Mouse (Mus musculus) G1E (cell line): ENCODE results near the gene Maco1. TPM values are rescaled to one million over a fixed set of nuclear protein-coding genes. Genes with fewer than 3 reads are reported as not detected.
"Not testable (repeated sequence)": the region's sequence is repeated elsewhere in the genome, so short reads cannot be mapped to it uniquely, and the experiment has no call there.

Source experiments
- ATAC-seq: 2 replicates; pipeline ENCODE4 v1.8.0; 2016; ENCODE audit warnings: mild to moderate bottlenecking; ENCODE audit not compliant: insufficient number of reproducible peaks, poor library complexity, low FRiP score, severe bottlenecking; ENCODE audit errors: extremely low read depth
- DNase-seq: peaks from one replicate; pipeline ENCODE4 v3.0.0; 2012; ENCODE audit warnings: low spot score
- H3K27me3 ChIP-seq: 2 replicates; pipeline ENCODE4 v1.6.1; 2012; ENCODE audit warnings: mild to moderate bottlenecking, low read length, inconsistent platforms; ENCODE audit not compliant: insufficient read depth
- H3K36me3 ChIP-seq: replicated peaks from 2 replicates; pipeline ENCODE3; 2012; ENCODE audit warnings: mild to moderate bottlenecking, inconsistent platforms
- H3K4me1 ChIP-seq: 2 replicates; pipeline ENCODE4 v1.6.1; 2012; ENCODE audit warnings: low read depth, low read length, inconsistent platforms, mixed read lengths; ENCODE audit not compliant: insufficient read depth
- H3K4me3 ChIP-seq: 2 replicates; pipeline ENCODE4 v1.5.1; 2012; ENCODE audit warnings: low read depth, mild to moderate bottlenecking, inconsistent platforms, low read length, moderate library complexity, mixed read lengths
- H3K9me3 ChIP-seq: replicated peaks from 2 replicates; pipeline ENCODE4 v1.6.1; 2012; ENCODE audit warnings: inconsistent platforms
- CTCF ChIP-seq: IDR thresholded peaks from 2 replicates; pipeline ENCODE4 v1.5.1; 2012; ENCODE audit warnings: low read depth, low read length, inconsistent platforms, mixed read lengths
- GATA1 ChIP-seq: IDR thresholded peaks from 2 replicates; pipeline ENCODE4 v1.6.1; 2012; ENCODE audit warnings: borderline replicate concordance, low read length, inconsistent platforms, mixed read lengths
- GATA2 ChIP-seq: IDR thresholded peaks from 2 replicates; pipeline ENCODE4 v1.6.1; 2012; ENCODE audit warnings: low read depth, low read length, inconsistent platforms, borderline replicate concordance
- POLR2AphosphoS5 ChIP-seq: IDR thresholded peaks from 2 replicates; pipeline ENCODE4 v1.6.1; 2012; ENCODE audit warnings: low read depth, low read length, inconsistent platforms; ENCODE audit not compliant: insufficient replicate concordance
- TAL1 ChIP-seq: conservative IDR thresholded peaks from 2 replicates; pipeline ENCODE4 v1.6.1; 2012; ENCODE audit warnings: low read depth, low read length, inconsistent platforms, mixed read lengths
- polyA plus RNA-seq: library from polyadenylated mRNA; stranded (reverse); fragments of >175 nt; gene quantifications from 2 replicates; pipeline ENCODE4 v1.2.3, GENCODE M21; 2012
- total RNA-seq, 2 experiments: library from RNA; stranded (forward) in 1 of 2; stranded (reverse) in 1 of 2; fragments of 200-1000 nt in 1 of 2; fragments of >200 nt in 1 of 2; fragmentation: Nextera tagmentation in 1 of 2; gene quantifications; 2 replicates each; pipeline ENCODE4 v1.2.3; 2014 to 2017

The Maco1 gene
- total and polyA plus RNA-seq, 3 experiments, result 11.3 to 74.9 (median 49.3) TPM

DNA sequence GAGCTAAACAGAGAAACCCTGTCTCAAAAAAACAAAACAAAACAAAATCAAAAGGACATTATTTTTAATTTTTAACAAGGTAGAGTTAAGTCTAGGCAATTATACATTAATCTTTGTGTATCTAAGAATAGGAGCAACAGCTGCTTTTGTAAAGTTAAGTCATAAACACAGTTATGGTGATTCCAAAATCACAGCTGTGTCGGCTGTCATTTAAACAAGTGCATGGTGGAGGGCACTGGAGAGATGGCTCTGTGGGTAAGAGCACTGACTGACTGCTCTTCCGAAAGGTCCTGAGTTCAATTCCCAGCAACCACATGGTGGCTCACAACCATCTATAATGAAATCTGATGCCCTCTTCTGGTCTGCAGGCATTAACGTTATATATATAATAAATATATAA, 21.2 kb downstream of the Maco1 start:
- H3K9me3 ChIP-seq, result no peaks in the 10 kb centered on the region
- peaks cover 8% of the 10 kb centered on the region; the same call in 1 of the 2 replicates for H3K4me1 ChIP-seq
- DNase-seq (no peak), ATAC-seq (no peak)
- H3K36me3 ChIP-seq, result peaks cover 78% of the 10 kb centered on the region
- no peak overlapping the region for H3K4me3 ChIP-seq
- H3K27me3 ChIP-seq, result no peaks in the 10 kb centered on the region
- TF ChIP-seq GATA1 (no peak), GATA2 (no peak), POLR2AphosphoS5 (no peak), TAL1 (no peak), CTCF (no peak)

DNA sequence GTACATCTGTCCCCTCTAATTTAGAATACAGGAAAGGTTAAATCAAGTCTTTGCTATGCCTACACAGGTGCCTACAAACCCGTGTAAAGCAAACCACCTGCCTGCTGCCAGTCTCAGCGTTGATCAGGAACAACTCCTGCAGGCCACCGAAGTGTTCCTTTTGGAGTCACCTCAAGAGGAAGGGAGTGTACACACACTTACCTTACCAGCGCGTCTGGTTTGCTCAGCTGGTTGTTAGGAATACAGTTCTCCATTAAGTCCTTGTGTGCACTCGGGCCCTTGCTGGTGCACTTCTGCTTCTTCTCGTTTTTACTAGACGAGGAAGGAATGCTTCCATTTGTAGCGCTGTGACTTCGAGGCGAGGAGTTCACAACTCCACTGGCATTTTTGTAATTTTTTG, 25.3 kb downstream of the Maco1 start:
- no peak for ATAC-seq
- H3K4me1 ChIP-seq, result peaks cover 5% of the 10 kb centered on the region; the same call in 1 of the 2 replicates
- DNase-seq, result no peak
- no peaks in the 10 kb centered on the region for H3K27me3 ChIP-seq
- H3K4me3 ChIP-seq, result no peak overlapping the region
- H3K36me3 ChIP-seq, result peaks cover 79% of the 10 kb centered on the region
- H3K9me3 ChIP-seq, result no peaks in the 10 kb centered on the region
- no peak for TF ChIP-seq POLR2AphosphoS5
- TF ChIP-seq CTCF, result no peak
- no peak for TF ChIP-seq GATA1
- TF ChIP-seq GATA2, result no peak
- TF ChIP-seq TAL1, result no peak

DNA sequence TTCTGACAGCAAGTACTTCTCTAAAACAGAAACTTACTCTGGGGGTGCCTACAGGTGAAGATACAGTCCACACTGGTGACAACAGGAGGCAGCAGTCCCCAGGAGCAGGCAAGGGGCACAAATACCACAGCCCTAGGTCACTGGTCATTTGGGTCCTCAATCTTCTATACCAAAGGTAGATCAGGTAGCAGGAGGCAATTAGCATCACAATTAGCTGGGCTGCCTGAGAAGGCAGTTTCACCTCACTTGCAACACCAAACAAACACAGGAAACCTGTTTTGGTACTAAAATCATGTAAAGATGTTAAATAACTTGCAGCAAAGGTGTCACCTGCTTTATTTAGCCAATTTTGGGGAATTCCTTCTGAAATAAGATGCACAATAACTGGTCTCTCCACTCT, 26.8 kb downstream of the Maco1 start:
- Histone ChIP-seq H3K4me1 (peaks cover 5% of the 10 kb centered on the region; the same call in 1 of the 2 replicates), H3K36me3 (peaks cover 83% of the 10 kb centered on the region), H3K27me3 (no peaks in the 10 kb centered on the region), H3K9me3 (no peaks in the 10 kb centered on the region), H3K4me3 (no peak overlapping the region)
- TF ChIP-seq GATA2 (no peak), GATA1 (no peak), CTCF (no peak), TAL1 (no peak)
- ATAC-seq (no peak), DNase-seq (no peak)

- not testable (repeated sequence) for H3K9me3 ChIP-seq, ATAC-seq, H3K27me3 ChIP-seq, H3K4me1 ChIP-seq, DNase-seq, H3K4me3 ChIP-seq
- peaks cover 81% of the 10 kb centered on the region for H3K36me3 ChIP-seq
Observed at GRCm38 (mm10) chr4:134825864-134826263, 27.3 kb downstream of the Maco1 start.

DNA sequence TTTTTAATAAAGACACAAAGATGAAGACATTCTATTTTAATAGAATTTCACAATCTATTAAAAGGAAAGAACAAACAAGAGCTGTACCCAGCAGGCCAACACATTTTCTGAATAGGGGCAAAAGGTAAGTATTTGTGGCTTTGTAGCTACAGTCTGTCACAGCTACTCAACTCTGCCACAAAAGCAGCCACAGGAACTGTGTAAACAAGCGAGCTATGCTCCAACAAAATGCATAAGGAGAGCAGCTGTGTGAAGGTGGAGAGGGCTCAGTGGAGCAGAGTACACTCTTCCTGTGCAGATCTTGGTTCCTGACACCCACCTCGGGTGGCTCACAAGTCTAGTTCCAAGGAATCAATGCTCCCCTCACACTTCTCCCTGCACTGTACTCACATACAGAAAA, 29.6 kb downstream of the Maco1 start:
- H3K4me1 ChIP-seq, result peaks cover 11% of the 10 kb centered on the region; the same call in 1 of the 2 replicates
- peaks cover 87% of the 10 kb centered on the region for H3K36me3 ChIP-seq
- no peaks in the 10 kb centered on the region for H3K9me3 ChIP-seq
- ATAC-seq, result no peak
- no peaks in the 10 kb centered on the region for H3K27me3 ChIP-seq
- H3K4me3 ChIP-seq, result no peak overlapping the region
- no peak for DNase-seq
- TF ChIP-seq GATA2 (no peak), TAL1 (no peak), GATA1 (no peak), CTCF (no peak), POLR2AphosphoS5 (no peak)

GRCm38 (mm10) chr4:134821061-134821460, 32.1 kb downstream of the Maco1 start:
- H3K9me3 ChIP-seq, result no peaks in the 10 kb centered on the region
- TF ChIP-seq TAL1 (no peak), GATA2 (no peak), CTCF (no peak), POLR2AphosphoS5 (no peak), GATA1 (no peak)
- H3K4me1 ChIP-seq, result peaks cover 11% of the 10 kb centered on the region; the same call in 1 of the 2 replicates
- no peak for DNase-seq
- H3K4me3 ChIP-seq, result no peak overlapping the region
- no peaks in the 10 kb centered on the region for H3K27me3 ChIP-seq
- peaks cover 82% of the 10 kb centered on the region for H3K36me3 ChIP-seq
- ATAC-seq, result no peak

GRCm38 (mm10) chr4:134817706-134818105, 35.4 kb downstream of the Maco1 start:
- DNase-seq, result no peak
- Histone ChIP-seq H3K4me1 (peaks cover 18% of the 10 kb centered on the region), H3K36me3 (peaks cover 88% of the 10 kb centered on the region)

GRCm38 (mm10) chr4:134814229-134814571, 38.9 kb downstream of the Maco1 start:
- peaks cover 14% of the 10 kb centered on the region for H3K4me1 ChIP-seq
- H3K36me3 ChIP-seq, result peaks cover 93% of the 10 kb centered on the region
- H3K4me3 ChIP-seq, result no peak overlapping the region
- no peak for TF ChIP-seq POLR2AphosphoS5
- no peak for TF ChIP-seq TAL1
- no peak for TF ChIP-seq GATA1
- TF ChIP-seq GATA2, result no peak
- TF ChIP-seq CTCF, result no peak
- no peaks in the 10 kb centered on the region for H3K9me3 ChIP-seq
- DNase-seq (no peak), ATAC-seq (no peak)
- no peaks in the 10 kb centered on the region for H3K27me3 ChIP-seq

More at GRCm38 (mm10) chr4:134817706-134818105, 35.4 kb downstream of the Maco1 start:
- no peak for TF ChIP-seq CTCF
- TF ChIP-seq GATA1, result no peak
- no peak for TF ChIP-seq GATA2
- no peak for TF ChIP-seq TAL1
- no peak for TF ChIP-seq POLR2AphosphoS5
- H3K9me3 ChIP-seq, result no peaks in the 10 kb centered on the region
- no peak for ATAC-seq
- no peak overlapping the region for H3K4me3 ChIP-seq
- H3K27me3 ChIP-seq, result no peaks in the 10 kb centered on the region
